Mouse (Mus musculus): ENCODE measurements around the gene Prkaca.

- TF ChIP-seq CTCF (IDR thresholded peaks at IDR 0.05; ENCODE audit: low read depth, low read length) (no peak), EP300 (IDR thresholded peaks at IDR 0.05; ENCODE audit: insufficient read depth, low read depth, low read length) (no peak)
Observed at GRCm38 (mm10) chr8:84001281-84002000, 28.6 kb downstream of the Prkaca start, which contains the start of gene 1700067K01Rik.

All from ES-Bruce4 (cell line).